Mouse (Mus musculus) liver, embryonic 16.5 days (tissue): ENCODE measurements around the gene Qrsl1. TPM values are rescaled to one million over a fixed set of nuclear protein-coding genes. Genes with fewer than 3 reads are reported as not detected.
"Not testable (repeated sequence)": the region's sequence is repeated elsewhere in the genome, so short reads cannot be mapped to it uniquely, and the experiment has no call there.

Experiments
- ATAC-seq: fragments of 200-750 bp; cut with Nextera tagmentation; 2 replicates; pipeline ENCODE4 v1.8.0; 2017; ENCODE audit warnings: low read depth, mild to moderate bottlenecking, moderate number of reproducible peaks, moderate library complexity
- H3K27ac ChIP-seq: fragments of 300-500 bp; sonication (generic); 2 replicates; pipeline ENCODE4 v1.5.1; 2014; ENCODE audit warnings: mild to moderate bottlenecking, low read length
- H3K27me3 ChIP-seq: fragments of 300-500 bp; sonication (generic); 2 replicates; pipeline ENCODE4 v1.6.1; 2014; ENCODE audit warnings: low read depth, low read length, mixed read lengths; ENCODE audit not compliant: control insufficient read depth, insufficient read depth
- H3K36me3 ChIP-seq: fragments of 300-500 bp; sonication (generic); 2 replicates; pipeline ENCODE4 v1.6.1; 2014; ENCODE audit warnings: mild to moderate bottlenecking; ENCODE audit not compliant: control insufficient read depth, insufficient read depth
- H3K4me1 ChIP-seq: fragments of 300-500 bp; sonication (generic); 2 replicates; pipeline ENCODE4 v1.6.1; 2014; ENCODE audit warnings: low read depth, low read length, mixed read lengths; ENCODE audit not compliant: control insufficient read depth
- H3K4me2 ChIP-seq: fragments of 300-500 bp; sonication (generic); 2 replicates; pipeline ENCODE4 v1.6.1; 2014; ENCODE audit warnings: low read depth, low read length, mixed read lengths
- H3K4me3 ChIP-seq: fragments of 300-500 bp; sonication (generic); 2 replicates; pipeline ENCODE4 v1.5.1; 2014; ENCODE audit warnings: low read depth, mild to moderate bottlenecking, low read length
- H3K9ac ChIP-seq: fragments of 300-500 bp; sonication (generic); 2 replicates; pipeline ENCODE4 v1.6.1; 2014; ENCODE audit warnings: low read depth, low read length
- H3K9me3 ChIP-seq: fragments of 300-500 bp; sonication (generic); replicated peaks from 2 replicates; pipeline ENCODE4 v1.6.1; 2016; ENCODE audit warnings: low read length; ENCODE audit not compliant: control insufficient read depth
- WGBS: fragments of 180-500 bp; shearing (Covaris S2); extraction: QIAGEN DNeasy Blood & Tissue Kit; methylation state at CpG from one replicate; pipeline ENCODE4 v1.1.7; 2014; ENCODE audit not compliant: insufficient replicate concordance; 5-methylcytosine and 5-hydroxymethylcytosine counted together
- polyA plus RNA-seq: library from polyadenylated mRNA; unstranded; fragments of >200 nt; fragmentation: Nextera tagmentation; extraction: Ambion mirVana; gene quantifications from 2 replicates; pipeline ENCODE4 v1.2.1, GENCODE M21; 2015

Qrsl1 gene
- polyA plus RNA-seq = 5.1 and 5.7 TPM in 2 replicates

- Histone ChIP-seq H3K36me3 (no peaks in the 10 kb centered on the region), H3K27ac (no peak within 1 kb of the TSS), H3K9me3 (no peaks in the 10 kb centered on the region), H3K4me2 (peak within 1 kb of the TSS; percentile 87), H3K4me1 (peaks cover 10% of the 10 kb centered on the region), H3K9ac (peak within 1 kb of the TSS; percentile 70), H3K4me3 (peak within 1 kb of the TSS; percentile 87), H3K27me3 (no peaks in the 10 kb centered on the region)
- WGBS = under 1% methylated on average over 40 of the region's 40 CpGs
- peak; percentile 97 for ATAC-seq
These were observed at the start of gene Qrsl1, which contains the start of gene Rtn4ip1 for GRCm38 (mm10) chr10:43901578-43902194. TSS of gene Qrsl1 (minus strand) at chr10:43901745. TSS of gene Rtn4ip1 (plus strand) at chr10:43901807.

GRCm38 (mm10) chr10:43945435-43945834, 43.9 kb upstream of the Qrsl1 start:
- no peak for ATAC-seq
- Histone ChIP-seq H3K9ac (no peak overlapping the region), H3K4me2 (no peak overlapping the region), H3K27me3 (no peaks in the 10 kb centered on the region), H3K36me3 (peaks cover 3% of the 10 kb centered on the region), H3K27ac (no peak overlapping the region), H3K9me3 (no peaks in the 10 kb centered on the region), H3K4me1 (no peaks in the 10 kb centered on the region), H3K4me3 (no peak overlapping the region)
- 72% methylated on average over 4 of the region's 4 CpGs for WGBS

GRCm38 (mm10) chr10:43943736-43944135, 42.2 kb upstream of the Qrsl1 start:
- H3K4me2 ChIP-seq = no peak overlapping the region
- H3K36me3 ChIP-seq = peaks cover 3% of the 10 kb centered on the region
- no peak overlapping the region for H3K27ac ChIP-seq
- no peaks in the 10 kb centered on the region for H3K27me3 ChIP-seq
- 49% methylated on average over 4 of the region's 4 CpGs for WGBS
- no peak overlapping the region for H3K4me3 ChIP-seq
- H3K9me3 ChIP-seq = no peaks in the 10 kb centered on the region
- no peak for ATAC-seq
- H3K9ac ChIP-seq = no peak overlapping the region
- H3K4me1 ChIP-seq = no peaks in the 10 kb centered on the region

GRCm38 (mm10) chr10:43939136-43939662, 37.7 kb upstream of the Qrsl1 start:
- Histone ChIP-seq H3K36me3 (no peaks in the 10 kb centered on the region), H3K27me3 (no peaks in the 10 kb centered on the region), H3K9ac (no peak overlapping the region), H3K4me1 (no peaks in the 10 kb centered on the region), H3K27ac (no peak overlapping the region), H3K4me3 (no peak overlapping the region), H3K4me2 (no peak overlapping the region), H3K9me3 (no peaks in the 10 kb centered on the region)
- WGBS = 71% methylated on average over 6 of the region's 6 CpGs
- no peak for ATAC-seq

GRCm38 (mm10) chr10:43928596-43928995, 27.1 kb upstream of the Qrsl1 start:
- ATAC-seq = no peak
- H3K4me2 ChIP-seq = no peak overlapping the region
- H3K27ac ChIP-seq = no peak overlapping the region
- no peak overlapping the region for H3K9ac ChIP-seq
- no peaks in the 10 kb centered on the region for H3K4me1 ChIP-seq
- no peaks in the 10 kb centered on the region for H3K9me3 ChIP-seq
- no peaks in the 10 kb centered on the region for H3K27me3 ChIP-seq
- 62% methylated on average over 5 of the region's 5 CpGs for WGBS
- no peak overlapping the region for H3K4me3 ChIP-seq
- no peaks in the 10 kb centered on the region for H3K36me3 ChIP-seq

GRCm38 (mm10) chr10:43927736-43928135, 26.2 kb upstream of the Qrsl1 start:
- no peak overlapping the region for H3K4me2 ChIP-seq
- no peaks in the 10 kb centered on the region for H3K36me3 ChIP-seq
- ATAC-seq = no peak
- H3K9ac ChIP-seq = no peak overlapping the region
- no peak overlapping the region for H3K27ac ChIP-seq
- no peaks in the 10 kb centered on the region for H3K27me3 ChIP-seq
- H3K4me3 ChIP-seq = no peak overlapping the region
- no peaks in the 10 kb centered on the region for H3K4me1 ChIP-seq
- no peaks in the 10 kb centered on the region for H3K9me3 ChIP-seq
- 57% methylated on average over 8 of the region's 8 CpGs for WGBS

GRCm38 (mm10) chr10:43925776-43926175, 24.2 kb upstream of the Qrsl1 start:
- not testable (repeated sequence) for H3K36me3 ChIP-seq, H3K9me3 ChIP-seq, H3K27me3 ChIP-seq, H3K4me1 ChIP-seq, H3K27ac ChIP-seq, H3K4me2 ChIP-seq, H3K4me3 ChIP-seq, H3K9ac ChIP-seq, ATAC-seq
- WGBS = 78% methylated on average over 9 of the region's 9 CpGs

GRCm38 (mm10) chr10:43923096-43923495, 21.6 kb upstream of the Qrsl1 start:
- Histone ChIP-seq H3K27ac (no peak overlapping the region), H3K4me2 (no peak overlapping the region), H3K9ac (no peak overlapping the region), H3K9me3 (no peaks in the 10 kb centered on the region), H3K4me3 (no peak overlapping the region), H3K36me3 (no peaks in the 10 kb centered on the region), H3K27me3 (no peaks in the 10 kb centered on the region), H3K4me1 (no peaks in the 10 kb centered on the region)
- ATAC-seq = no peak
- 77% methylated on average over 3 of the region's 3 CpGs for WGBS

- no peak overlapping the region for H3K27ac ChIP-seq
- no peaks in the 10 kb centered on the region for H3K36me3 ChIP-seq
- ATAC-seq = no peak
- no peaks in the 10 kb centered on the region for H3K4me1 ChIP-seq
- H3K27me3 ChIP-seq = no peaks in the 10 kb centered on the region
- 38% methylated on average over 17 of the region's 17 CpGs for WGBS
- no peak overlapping the region for H3K4me3 ChIP-seq
- no peak overlapping the region for H3K9ac ChIP-seq
- no peaks in the 10 kb centered on the region for H3K9me3 ChIP-seq
- no peak overlapping the region for H3K4me2 ChIP-seq
These were observed 17.4 kb upstream of the Qrsl1 start for GRCm38 (mm10) chr10:43918696-43919608.
